Mouse (Mus musculus) heart, postnatal 0 days (tissue): ENCODE measurements at regions not wholly inside any gene's neighbourhood (a gene's known extent, or its start where the extent isn't known, plus 50 kb on each side); places are given as distances from the start of the nearest gene placed in this dataset.

Source experiments
- ATAC-seq: fragments of 200-750 bp; cut with Nextera tagmentation; 2 replicates; pipeline ENCODE4 v1.8.0; 2017; ENCODE audit warnings: low read depth, moderate number of reproducible peaks, moderate library complexity; ENCODE audit not compliant: insufficient read depth
- DNase-seq: peaks from one replicate; pipeline ENCODE4 v3.0.0-alpha.2; 2016; ENCODE audit warnings: low spot score
- H3K27ac ChIP-seq: fragments of 300-500 bp; sonication (generic); 2 replicates; pipeline ENCODE4 v1.5.1; 2014; ENCODE audit warnings: low read depth, mild to moderate bottlenecking
- H3K27me3 ChIP-seq: fragments of 300-500 bp; sonication (generic); 2 replicates; pipeline ENCODE4 v1.6.1; 2014; ENCODE audit warnings: low read length, mixed read lengths; ENCODE audit not compliant: control insufficient read depth, insufficient read depth
- H3K36me3 ChIP-seq: fragments of 300-500 bp; sonication (generic); replicated peaks from 2 replicates; pipeline ENCODE4 v1.6.1; 2014; ENCODE audit warnings: low read length, mixed read lengths; ENCODE audit not compliant: control insufficient read depth, insufficient read depth
- H3K4me1 ChIP-seq: fragments of 300-500 bp; sonication (generic); 2 replicates; pipeline ENCODE4 v1.6.1; 2014; ENCODE audit warnings: antibody characterized with exemption; ENCODE audit not compliant: control insufficient read depth, insufficient read depth
- H3K4me2 ChIP-seq: fragments of 300-500 bp; sonication (generic); 2 replicates; pipeline ENCODE4 v1.6.1; 2014; ENCODE audit warnings: low read depth, mild to moderate bottlenecking, low read length, moderate library complexity
- H3K4me3 ChIP-seq: fragments of 300-500 bp; sonication (generic); 2 replicates; pipeline ENCODE4 v1.5.1; 2014; ENCODE audit warnings: low read depth, low read length
- H3K9ac ChIP-seq: fragments of 300-500 bp; sonication (generic); replicated peaks from 2 replicates; pipeline ENCODE4 v1.6.1; 2014; ENCODE audit warnings: low read depth, low read length, mixed read lengths
- H3K9me3 ChIP-seq: fragments of 300-500 bp; sonication (generic); replicated peaks from 2 replicates; pipeline ENCODE4 v1.6.1; 2016; ENCODE audit warnings: low read length; ENCODE audit not compliant: control insufficient read depth
- CTCF ChIP-seq: IDR thresholded peaks from 2 replicates; pipeline ENCODE4 v1.5.1; 2016; ENCODE audit warnings: antibody characterized with exemption, control low read depth, low read depth
- EP300 ChIP-seq: IDR thresholded peaks from 2 replicates; pipeline ENCODE4 v1.6.1; 2016; ENCODE audit warnings: antibody characterized with exemption, low read depth
- WGBS: fragments of 180-500 bp; shearing (Covaris S2); extraction: QIAGEN DNeasy Blood & Tissue Kit; methylation state at CpG from one replicate; pipeline ENCODE4 v1.1.7; 2014; 5-methylcytosine and 5-hydroxymethylcytosine counted together

GRCm38 (mm10) chr12:54533134-54533533 is 123.2 kb downstream of the Sptssa start:
- no peaks in the 10 kb centered on the region for H3K36me3 ChIP-seq
- ATAC-seq = no peak
- no peak overlapping the region for H3K27ac ChIP-seq
- no peak overlapping the region for H3K4me2 ChIP-seq
- H3K9me3 ChIP-seq = no peaks in the 10 kb centered on the region
- 33% methylated on average over 5 of the region's 5 CpGs for WGBS
- no peaks in the 10 kb centered on the region for H3K27me3 ChIP-seq
- TF ChIP-seq CTCF = no peak
- no peak for TF ChIP-seq EP300
- DNase-seq = no peak
- H3K9ac ChIP-seq = no peak overlapping the region
- no peak overlapping the region for H3K4me3 ChIP-seq
- H3K4me1 ChIP-seq = no peaks in the 10 kb centered on the region

- Histone ChIP-seq H3K36me3 (no peaks in the 10 kb centered on the region), H3K4me2 (no peak overlapping the region), H3K9ac (no peak overlapping the region), H3K27me3 (no peaks in the 10 kb centered on the region), H3K27ac (no peak overlapping the region), H3K4me1 (no peaks in the 10 kb centered on the region), H3K4me3 (no peak overlapping the region), H3K9me3 (no peaks in the 10 kb centered on the region)
- DNase-seq (no peak), ATAC-seq (no peak)
- WGBS = 78% methylated on average over 8 of the region's 8 CpGs
- no peak for TF ChIP-seq EP300
Observed at GRCm38 (mm10) chr12:54532062-54532461, 124.3 kb downstream of the Sptssa start.

- Histone ChIP-seq H3K36me3 (no peaks in the 10 kb centered on the region), H3K4me1 (peaks cover 2% of the 10 kb centered on the region), H3K9ac (no peak overlapping the region), H3K4me2 (no peak overlapping the region), H3K4me3 (no peak overlapping the region), H3K27me3 (no peaks in the 10 kb centered on the region), H3K9me3 (0 out of 2 replicates have a peak, but pooled peaks cover 4% of the 10 kb centered on the region), H3K27ac (no peak overlapping the region)
- TF ChIP-seq EP300 (no peak), CTCF (peak; percentile 30)
- ATAC-seq (no peak), DNase-seq (no peak)
Observed at GRCm38 (mm10) chr12:54528046-54528445, 128.3 kb downstream of the Sptssa start.

GRCm38 (mm10) chr12:54527577-54527976 is 128.8 kb downstream of the Sptssa start:
- Histone ChIP-seq H3K9me3 (0 out of 2 replicates have a peak, but pooled peaks cover 4% of the 10 kb centered on the region), H3K4me3 (no peak overlapping the region), H3K27ac (no peak overlapping the region), H3K9ac (no peak overlapping the region), H3K36me3 (no peaks in the 10 kb centered on the region), H3K4me1 (peaks cover 5% of the 10 kb centered on the region), H3K4me2 (no peak overlapping the region), H3K27me3 (no peaks in the 10 kb centered on the region)
- TF ChIP-seq EP300 = no peak
- no peak for TF ChIP-seq CTCF
- ATAC-seq = no peak
- DNase-seq = no peak
- 67% methylated on average over 2 of the region's 2 CpGs for WGBS

GRCm38 (mm10) chr12:54520406-54520805 is 136.0 kb downstream of the Sptssa start:
- H3K36me3 ChIP-seq = no peaks in the 10 kb centered on the region
- H3K27me3 ChIP-seq = no peaks in the 10 kb centered on the region
- 56% methylated on average over 4 of the region's 4 CpGs for WGBS
- DNase-seq = no peak
- H3K4me3 ChIP-seq = no peak overlapping the region
- no peak overlapping the region for H3K9ac ChIP-seq
- no peak overlapping the region for H3K27ac ChIP-seq
- H3K9me3 ChIP-seq = no peaks in the 10 kb centered on the region
- no peak overlapping the region for H3K4me2 ChIP-seq
- ATAC-seq = no peak
- TF ChIP-seq EP300 (no peak), CTCF (no peak)
- peaks cover 11% of the 10 kb centered on the region for H3K4me1 ChIP-seq

GRCm38 (mm10) chr12:54519370-54519769 is 137.0 kb downstream of the Sptssa start:
- H3K9me3 ChIP-seq = no peaks in the 10 kb centered on the region
- no peak overlapping the region for H3K9ac ChIP-seq
- WGBS = 73% methylated on average over 3 of the region's 3 CpGs
- no peaks in the 10 kb centered on the region for H3K36me3 ChIP-seq
- no peak overlapping the region for H3K27ac ChIP-seq
- DNase-seq (no peak), ATAC-seq (no peak)
- no peak overlapping the region for H3K4me2 ChIP-seq
- H3K4me3 ChIP-seq = no peak overlapping the region
- TF ChIP-seq CTCF (no peak), EP300 (no peak)
- peaks cover 11% of the 10 kb centered on the region for H3K4me1 ChIP-seq
- no peaks in the 10 kb centered on the region for H3K27me3 ChIP-seq
